Mouse (Mus musculus): ENCODE measurements around the gene Fam163b.

The Fam163b gene

DNA sequence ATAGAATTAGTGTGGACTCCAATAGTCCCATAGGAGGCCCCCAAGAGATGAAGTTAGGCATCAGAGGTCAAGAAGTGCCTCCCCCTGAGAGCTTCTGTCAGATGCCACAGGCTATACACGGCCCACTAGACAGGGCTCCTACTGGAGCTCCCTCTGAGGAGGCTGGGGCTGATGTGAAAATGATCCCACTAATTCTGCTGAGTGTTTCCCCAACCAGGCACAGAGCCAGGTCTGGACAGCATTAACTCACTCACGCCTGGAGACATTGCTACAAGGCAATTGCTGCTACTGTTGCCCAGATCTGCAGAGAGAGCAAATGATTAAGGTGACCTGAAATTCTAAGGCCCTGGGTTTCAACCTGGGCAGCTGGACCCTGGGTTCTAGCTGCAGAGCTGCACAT, 56.5 kb downstream of the Fam163b start:
- DNase-seq, result no peak

DNA sequence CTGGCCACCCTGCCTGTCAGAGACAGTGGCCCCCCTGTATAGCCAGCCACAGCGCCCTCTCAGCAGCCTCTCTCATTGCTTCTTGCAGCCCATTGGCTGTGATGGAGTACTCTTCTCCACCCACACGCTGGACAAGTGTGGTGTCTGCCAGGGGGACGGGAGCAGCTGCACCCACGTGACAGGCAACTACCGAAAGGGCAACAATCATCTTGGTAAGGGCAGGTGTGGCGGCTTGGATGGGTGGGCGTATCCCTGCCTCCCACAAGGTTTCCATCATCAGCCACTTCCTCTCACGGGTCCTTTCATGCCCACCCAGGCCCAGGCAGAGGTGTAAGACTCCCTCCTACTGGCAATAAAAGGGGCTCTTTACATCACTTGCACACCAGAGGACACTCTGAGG, 57.3 kb downstream of the Fam163b start:
- no peak for DNase-seq

DNA sequence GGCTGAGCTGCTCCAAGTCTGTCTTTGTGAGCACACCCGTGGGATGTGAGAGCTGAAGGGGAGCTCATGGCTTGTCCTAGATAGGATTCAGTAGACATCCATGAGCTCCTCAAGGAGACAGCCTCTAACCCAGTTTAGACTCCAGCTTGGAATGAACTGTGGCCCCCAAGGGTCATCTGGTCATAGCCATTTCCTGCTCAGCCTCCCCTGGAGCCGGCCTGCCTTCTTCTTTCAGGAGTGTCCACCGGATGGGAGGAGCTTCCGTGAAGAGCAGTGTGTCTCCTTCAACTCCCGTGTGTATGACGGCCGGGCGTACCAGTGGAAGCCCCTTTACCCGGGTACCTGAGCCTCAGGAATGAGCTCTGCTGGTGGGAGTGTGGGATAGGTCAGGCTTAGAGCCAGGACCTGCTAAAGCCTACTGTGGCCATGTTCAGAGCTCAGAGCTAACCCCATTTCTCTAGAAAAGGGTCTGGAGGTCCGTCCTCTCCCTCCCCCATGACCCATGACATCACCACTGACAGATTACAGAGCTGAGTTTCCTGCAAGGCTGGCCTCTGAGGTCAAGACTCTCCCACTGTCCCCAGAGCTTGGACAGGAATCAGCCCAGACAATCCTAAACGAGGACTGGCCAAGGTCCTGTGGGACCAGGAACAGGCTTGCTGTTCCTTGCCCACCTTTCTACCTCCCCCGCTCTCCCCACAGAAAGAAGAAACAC, 58.4 kb downstream of the Fam163b start:
- DNase-seq, result no peak

DNA sequence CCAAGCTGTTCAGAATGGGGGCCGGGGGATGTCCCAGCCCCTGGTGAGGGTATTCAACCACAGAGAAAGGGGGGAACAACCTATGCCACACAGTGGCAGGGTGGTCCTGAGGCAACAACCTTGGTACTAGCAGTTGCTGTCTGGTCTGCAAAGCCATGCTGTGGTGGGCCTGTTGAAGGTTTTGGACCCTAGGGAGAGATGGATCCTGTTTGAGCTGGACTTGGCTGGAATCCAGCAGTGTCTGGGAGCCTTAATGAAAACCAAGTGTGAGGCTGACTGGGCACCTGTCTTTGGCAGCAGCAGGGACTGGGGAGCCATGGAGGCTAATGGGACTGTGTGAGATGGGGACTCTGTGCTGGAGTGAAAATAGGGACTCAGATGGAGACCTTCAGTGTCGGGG, 62.6 kb downstream of the Fam163b start:
- peak in 1 of 2 experiments; percentile 50 for DNase-seq

DNA sequence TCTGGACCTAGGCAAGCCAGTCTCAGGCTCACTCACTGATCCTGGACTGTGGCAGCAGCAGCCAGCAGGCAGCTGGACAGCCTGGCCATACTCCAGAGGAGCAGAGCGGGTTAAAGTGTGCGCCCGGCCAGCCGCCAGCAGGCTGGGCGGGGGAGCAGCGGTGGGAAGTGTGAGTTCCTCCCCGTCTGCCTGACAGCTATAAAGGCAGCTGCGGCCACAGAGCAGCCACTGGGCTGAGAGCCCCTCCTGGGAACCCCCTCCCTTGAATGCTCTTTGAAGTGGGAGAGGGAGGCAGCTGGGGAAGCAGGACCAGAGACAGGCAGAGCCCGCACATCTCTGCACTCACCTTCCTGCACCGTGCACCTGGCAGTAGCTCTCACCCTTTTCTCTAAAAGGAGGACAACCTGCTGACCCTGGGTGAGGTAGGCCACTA, 63.1 kb downstream of the Fam163b start, which contains the start of gene Adamtsl2:
Gene Adamtsl2, plus strand, starts transcription at position 228 of the 433 bp plus-strand sequence.
- DNase-seq, result peak; percentile 62 to 78

DNA sequence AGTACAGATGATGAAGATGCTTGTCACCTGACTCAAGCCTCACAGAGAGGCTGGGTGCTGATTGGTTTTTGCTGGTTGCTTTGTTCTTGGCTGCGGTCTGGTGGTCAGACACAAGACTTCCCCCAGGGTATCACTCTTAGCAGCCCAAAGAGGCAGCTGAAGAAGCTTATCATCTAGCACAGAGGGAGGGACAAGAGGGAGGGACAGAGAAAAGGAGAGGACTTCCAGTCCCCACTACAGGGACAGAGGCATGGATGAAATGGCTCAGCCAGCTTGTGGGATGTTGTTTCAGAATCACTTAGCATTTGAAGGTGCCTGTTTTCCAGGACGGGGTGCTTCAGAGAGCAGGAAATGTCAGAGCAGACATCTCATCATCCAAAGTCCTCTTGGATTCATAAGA, 64.0 kb downstream of the Fam163b start:
- DNase-seq, result no peak

DNA sequence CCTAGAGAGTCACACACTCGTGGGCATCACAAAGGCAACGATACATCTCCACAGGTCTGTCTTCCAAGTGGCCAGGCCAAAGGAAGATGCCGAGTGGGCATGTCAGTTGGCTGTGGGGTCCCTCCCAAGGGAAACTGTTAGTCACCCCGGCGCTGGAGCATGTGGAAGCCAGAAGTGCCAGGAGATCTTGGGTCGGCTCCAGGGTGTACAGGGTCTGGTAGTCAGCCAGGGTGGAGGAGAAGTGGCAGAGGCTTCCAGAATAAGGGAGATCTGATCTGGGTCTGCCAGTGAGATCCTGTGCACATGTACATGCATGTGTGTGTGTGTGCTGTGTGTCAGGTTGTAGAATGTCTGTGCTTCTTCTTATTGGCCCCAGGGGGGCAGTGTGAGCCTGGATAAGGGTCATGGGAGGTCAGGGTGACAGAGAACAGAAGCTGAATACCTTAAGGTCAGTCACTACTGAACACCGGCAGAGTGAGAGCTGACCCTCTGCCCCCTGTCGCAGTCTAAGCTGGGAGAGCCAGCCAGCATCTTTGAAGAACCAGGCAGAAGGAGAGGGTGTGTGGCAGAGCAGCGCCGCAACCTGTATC, 64.5 kb downstream of the Fam163b start:
- DNase-seq, result peak in 1 of 2 experiments; percentile 56

DNA sequence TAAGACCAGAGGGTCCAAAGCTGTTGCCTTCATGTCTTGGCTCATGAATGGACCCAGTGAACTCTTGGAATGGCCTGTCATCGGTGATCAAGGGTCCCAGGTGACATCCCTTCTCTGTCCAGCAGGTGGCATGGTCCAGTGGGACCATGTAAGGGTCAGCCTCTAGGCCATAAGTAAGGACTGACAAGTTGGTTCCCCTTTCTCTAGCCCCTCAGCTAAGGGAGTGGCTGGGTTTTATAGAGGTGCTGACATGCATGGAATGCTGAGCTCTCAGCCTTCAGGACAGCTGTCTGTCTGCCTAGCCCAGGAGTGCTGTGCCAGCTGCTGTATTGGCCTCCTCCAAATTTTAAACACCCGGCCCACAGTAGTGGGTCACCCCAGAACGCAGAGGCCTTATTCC, 66.8 kb downstream of the Fam163b start:
- DNase-seq, result peak; percentile 67 to 74

DNA sequence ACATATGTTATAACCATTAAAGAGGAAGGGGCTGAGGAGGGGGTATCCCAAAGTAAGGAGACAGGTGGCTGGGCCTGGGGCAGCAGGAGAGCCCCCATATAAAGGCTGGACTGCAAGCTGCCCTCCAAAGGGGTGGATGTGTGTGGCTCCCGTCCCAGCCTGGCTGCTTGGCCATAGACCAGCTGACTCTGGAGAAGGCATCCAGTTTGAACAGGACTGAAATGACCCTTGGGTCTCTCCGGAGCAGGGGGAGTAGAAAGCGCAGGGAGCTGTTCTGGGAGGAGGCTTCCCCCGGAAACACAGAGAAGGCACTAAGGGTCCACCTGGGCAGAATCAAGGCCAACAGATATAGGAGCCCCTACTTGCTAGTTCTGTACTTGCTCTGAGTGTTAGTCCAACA, 67.5 kb downstream of the Fam163b start:
- peak in 1 of 2 experiments; percentile 58 for DNase-seq

DNA sequence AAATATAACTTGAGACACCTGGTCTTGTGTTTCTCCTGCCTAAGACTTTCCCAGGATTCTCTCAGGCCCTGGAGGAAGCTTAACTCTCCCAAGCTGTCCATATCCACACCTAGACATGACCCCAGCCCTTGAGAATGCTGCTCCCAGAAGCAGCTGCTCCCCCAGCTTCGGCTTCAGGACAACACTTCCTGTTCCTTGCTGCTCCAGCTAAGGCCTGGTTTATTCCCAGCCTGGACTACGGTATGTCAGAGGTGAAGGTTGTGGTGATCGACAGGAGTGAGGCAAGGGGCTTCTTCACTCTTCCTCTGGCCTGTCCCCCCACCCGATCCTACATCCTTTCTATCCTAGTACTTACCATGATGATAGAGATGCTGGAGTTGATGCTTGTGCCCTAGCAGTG, 68.9 kb downstream of the Fam163b start:
- DNase-seq, result no peak

DNA sequence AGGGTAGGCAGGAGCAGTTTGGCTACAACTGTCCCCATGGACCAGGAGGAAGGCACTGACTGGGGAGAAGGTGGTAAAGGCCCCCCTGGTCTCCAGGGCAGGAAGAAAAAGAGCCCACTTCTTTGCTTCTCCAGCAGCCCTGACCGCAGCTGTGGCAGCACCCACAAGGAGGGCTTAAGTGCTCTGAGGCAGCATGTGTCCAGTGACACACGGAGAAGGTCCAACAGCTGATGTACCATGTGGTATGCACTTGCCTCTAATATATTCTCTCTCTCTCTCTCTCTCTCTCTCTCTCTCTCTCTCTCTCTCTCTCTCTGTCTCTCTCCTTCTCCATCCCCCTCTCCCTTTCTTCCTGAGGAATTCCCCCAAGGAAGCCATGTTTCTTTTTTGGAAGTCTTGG, 70.3 kb downstream of the Fam163b start, which contains the start of gene Mymk:
Gene Mymk, minus strand, starts transcription at position 202 of the 400 bp plus-strand sequence.
- DNase-seq, result no peak

DNA sequence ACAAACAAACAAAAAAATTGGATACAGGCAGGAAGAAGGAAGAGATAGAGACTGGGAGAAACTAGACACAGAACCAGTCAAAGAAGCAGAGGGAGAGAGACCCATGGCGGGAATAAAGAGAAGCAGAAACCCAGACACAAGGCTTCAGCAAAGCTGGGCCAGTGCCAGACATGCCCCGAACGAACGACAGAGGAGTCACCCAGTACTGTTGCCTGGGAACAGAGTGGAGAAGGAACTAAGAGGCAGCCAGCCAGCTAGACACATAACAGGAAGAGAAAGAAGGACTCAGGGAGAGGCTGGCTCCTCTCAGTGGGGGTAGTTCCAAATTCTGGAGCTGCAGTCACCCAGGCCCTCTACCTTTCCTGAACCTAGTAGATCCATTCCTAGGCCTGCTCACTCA, 71.2 kb downstream of the Fam163b start:
- peak; percentile 55 to 80 for DNase-seq

DNA sequence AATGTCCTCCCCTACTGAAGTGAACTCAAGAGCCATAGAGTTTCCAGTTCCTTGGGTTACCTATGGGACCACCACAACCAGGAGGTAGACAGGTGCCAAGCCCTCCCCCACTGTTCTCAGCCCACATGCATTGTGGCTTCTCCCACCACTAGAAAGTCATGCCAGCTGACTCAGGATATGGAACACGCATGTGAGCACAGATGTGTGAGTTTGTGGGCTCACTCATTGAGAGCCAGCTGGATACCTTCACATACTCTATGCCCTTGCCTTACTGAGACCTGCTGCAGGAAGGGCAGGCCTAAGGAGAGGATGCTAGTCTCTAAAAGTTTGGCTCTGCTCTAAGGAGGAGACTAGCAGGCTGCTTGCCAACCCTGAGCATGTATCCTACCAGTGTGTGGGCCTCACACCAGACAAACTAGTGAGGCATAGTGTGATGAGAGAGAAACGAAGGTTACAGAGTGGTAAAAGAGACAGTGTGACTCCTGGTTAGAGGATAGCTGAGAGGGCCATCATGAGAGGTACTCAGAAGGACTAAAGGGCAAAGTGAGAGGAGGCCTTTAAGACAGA, 72.0 kb downstream of the Fam163b start:
- no peak for DNase-seq

DNA sequence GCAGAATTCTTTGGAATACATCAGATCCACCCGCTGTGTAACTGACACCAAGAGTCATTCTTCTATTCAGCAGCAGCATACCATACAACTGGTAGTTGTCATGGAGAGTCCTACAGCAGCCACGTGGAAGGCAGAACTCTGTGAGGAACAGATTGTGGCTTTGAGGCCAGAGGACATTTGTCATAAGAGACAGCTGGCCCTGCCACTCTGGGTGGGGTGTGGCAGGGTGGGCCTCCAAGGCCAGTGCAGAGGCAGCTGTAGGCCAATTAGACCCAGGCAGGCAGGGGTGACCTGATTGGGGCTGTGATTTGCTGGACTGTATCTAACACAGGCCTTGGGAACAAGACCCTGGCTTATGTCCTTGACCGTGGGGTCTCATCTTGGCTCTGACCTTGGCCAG, 72.6 kb downstream of the Fam163b start:
- no peak for DNase-seq

DNA sequence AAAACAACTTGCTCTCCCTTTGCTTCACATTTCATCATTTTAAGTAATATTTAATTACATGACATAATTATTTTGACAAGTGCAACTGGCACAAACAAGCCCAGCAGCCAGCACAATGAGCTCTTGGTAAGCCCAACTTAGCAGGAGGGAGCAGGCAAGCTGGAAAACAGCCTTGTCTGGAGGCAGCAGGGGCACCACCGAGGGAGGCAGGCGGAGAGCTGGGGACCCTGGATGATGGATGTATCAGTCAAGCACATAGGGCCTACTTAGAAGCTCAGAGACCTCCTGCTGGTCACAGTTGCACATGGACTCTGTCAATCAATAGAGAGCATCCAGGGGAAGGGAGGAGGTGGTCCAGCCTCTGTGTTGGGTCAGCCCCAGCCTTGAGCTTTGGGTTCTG, 74.3 kb downstream of the Fam163b start:
- DNase-seq, result no peak

DNA sequence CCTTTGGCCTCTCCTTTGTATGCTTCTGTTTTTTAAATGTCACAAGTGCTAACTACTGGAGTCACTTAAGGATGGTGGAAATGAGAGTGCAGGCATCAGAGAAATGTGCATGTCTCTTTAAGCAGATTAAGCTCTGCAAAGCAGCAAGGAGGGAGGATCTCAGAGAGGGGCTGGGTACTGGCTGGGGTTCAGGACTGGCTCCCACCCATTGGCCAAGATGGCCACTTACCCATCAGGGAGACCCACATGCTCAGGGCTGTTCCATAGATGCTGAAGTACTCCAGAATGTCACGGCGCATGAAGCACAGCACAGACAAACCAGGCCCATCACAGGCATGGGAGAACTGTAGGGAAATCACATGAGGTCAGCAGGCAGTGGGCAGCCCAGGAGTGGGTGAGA, 75.2 kb downstream of the Fam163b start:
- peak in 1 of 2 experiments; percentile 51 for DNase-seq
